Mouse (Mus musculus): Measurements from ENCODE around the gene Nol6. TPM values are rescaled to one million over a fixed set of nuclear protein-coding genes. Genes with fewer than 3 reads are reported as not detected.
A peak's percentile ranks its signal among the peaks of the same experiment; 100 is the strongest.

The Nol6 gene
- 47.8 and 54.1 TPM in 2 replicates for polyA plus RNA-seq (2012; rRNA removed)

DNA sequence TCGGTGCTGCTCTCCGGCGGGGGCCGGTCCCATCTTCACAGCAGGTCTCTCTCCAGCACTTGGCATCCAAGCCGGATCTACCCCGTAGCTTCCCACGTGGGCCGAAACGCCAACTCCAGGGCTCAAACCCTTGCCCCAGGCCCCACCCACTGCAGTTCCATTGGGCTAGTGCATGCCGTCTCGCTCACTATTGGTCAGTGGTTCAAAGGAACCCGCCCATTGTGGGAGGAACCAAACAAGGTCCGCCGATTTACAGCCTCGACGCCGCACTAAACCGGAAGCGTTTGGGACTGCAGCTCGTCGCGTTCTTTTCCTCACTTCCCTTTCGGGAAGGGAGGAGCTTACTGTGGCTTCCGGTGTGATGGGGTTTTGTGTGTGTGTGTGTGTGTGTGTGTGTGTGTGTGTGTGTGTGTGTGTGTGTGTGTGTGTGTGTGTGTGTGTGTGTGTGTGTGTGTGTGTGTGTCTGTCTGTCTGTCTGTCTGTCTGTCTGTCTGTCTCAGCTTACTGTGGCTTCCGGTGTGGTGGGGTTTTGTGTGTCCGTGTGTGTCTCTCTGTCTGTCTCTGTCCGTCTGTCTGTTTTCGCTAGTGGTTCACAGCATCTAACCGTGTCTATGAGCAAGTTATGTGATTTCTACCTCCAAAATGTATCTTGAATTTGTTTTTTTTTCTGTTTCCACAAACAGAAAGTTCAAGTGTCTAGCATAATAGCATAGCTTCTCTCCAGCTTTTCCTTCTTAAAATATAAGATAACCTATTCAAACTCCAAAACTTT lies at the start of gene Nol6:
TSS of gene Nol6 (minus strand) at position 276 of the 772 bp plus-strand sequence.
- Histone ChIP-seq H3K4me1 (replicated peaks; ENCODE audit: control insufficient read depth, insufficient read depth, low read length) (no peaks in the 10 kb centered on the region), H3K4me3 (ENCODE audit: control insufficient read depth, insufficient read depth, low read length) (peak within 1 kb of the TSS; percentile 49), H3K27ac (ENCODE audit: control insufficient read depth, insufficient read depth, low read length) (no peak within 1 kb of the TSS), H3K36me3 (ENCODE audit: control insufficient read depth, insufficient read depth, low read length) (peaks cover 3% of the 10 kb centered on the region; the same call in 1 of the 2 replicates), H3K27me3 (ENCODE audit: control insufficient read depth, insufficient read depth, low read length) (no peaks in the 10 kb centered on the region)
- WGBS = 0% methylated on average over 29 of the region's 29 CpGs
- TF ChIP-seq CTCF (IDR thresholded peaks at IDR 0.05; ENCODE audit: borderline replicate concordance, control insufficient read depth, extremely low read depth, insufficient read depth, low read length, poor library complexity) (peak; percentile 69; the same call in 1 of the 2 replicates), POLR2A (IDR thresholded peaks at IDR 0.05; ENCODE audit: control insufficient read depth, extremely low read depth, insufficient read depth, low read length, poor library complexity) (peak; percentile 27; the same call in 1 of the 2 replicates)
- DNase-seq = peak; percentile 97

GRCm38 (mm10) chr4:41170970-41171369 lies 46.7 kb upstream of the Nol6 start:
- Histone ChIP-seq H3K4me1 (replicated peaks; ENCODE audit: control insufficient read depth, insufficient read depth, low read length) (no peaks in the 10 kb centered on the region), H3K4me3 (ENCODE audit: control insufficient read depth, insufficient read depth, low read length) (no peak overlapping the region), H3K27me3 (ENCODE audit: control insufficient read depth, insufficient read depth, low read length) (no peaks in the 10 kb centered on the region), H3K36me3 (ENCODE audit: control insufficient read depth, insufficient read depth, low read length) (peaks cover 5% of the 10 kb centered on the region; the same call in 1 of the 2 replicates), H3K27ac (ENCODE audit: control insufficient read depth, insufficient read depth, low read length) (no peak overlapping the region)
- no peak for TF ChIP-seq POLR2A (IDR thresholded peaks at IDR 0.05; ENCODE audit: control insufficient read depth, extremely low read depth, insufficient read depth, low read length, poor library complexity)
- no peak for TF ChIP-seq CTCF (IDR thresholded peaks at IDR 0.05; ENCODE audit: borderline replicate concordance, control insufficient read depth, extremely low read depth, insufficient read depth, low read length, poor library complexity)
- DNase-seq = no peak
- 96% methylated on average over 2 of the region's 2 CpGs for WGBS

DNA sequence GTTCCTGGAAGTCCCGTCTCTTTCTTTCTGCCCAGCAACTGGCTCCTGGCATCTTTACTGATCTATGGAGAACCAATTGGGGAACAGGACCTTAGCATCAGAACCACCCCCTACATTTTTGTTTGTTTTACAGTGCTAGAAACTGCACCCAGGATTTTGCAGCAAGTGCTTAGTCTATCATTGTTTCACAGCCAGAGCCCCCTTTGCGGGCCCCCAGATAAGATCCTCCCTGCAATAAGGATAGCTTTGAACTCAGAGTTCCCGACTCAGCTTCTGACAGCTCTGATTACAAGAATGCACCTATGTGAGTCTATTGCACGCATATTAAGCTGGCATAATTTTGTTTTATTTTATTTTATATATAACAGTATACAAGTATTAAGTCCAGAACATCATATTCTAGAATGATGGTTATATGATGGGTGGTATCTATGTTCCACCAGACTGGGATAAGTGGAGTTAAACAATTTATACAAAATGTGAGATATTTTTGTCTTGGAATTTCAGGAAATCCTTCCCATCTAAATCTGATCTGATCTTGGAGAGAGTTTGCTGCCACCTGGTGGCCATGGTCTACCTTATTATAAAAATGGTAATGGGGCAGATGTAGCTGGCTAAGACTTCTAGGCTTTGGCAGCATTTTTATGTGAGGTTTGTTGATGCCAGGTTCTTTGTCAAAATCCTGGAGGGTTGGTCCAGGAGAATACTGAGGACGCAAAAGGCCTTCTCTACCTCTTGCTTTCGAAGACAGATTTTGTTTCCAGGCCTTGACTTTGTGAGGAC lies 41.6 kb upstream of the Nol6 start:
- TF ChIP-seq POLR2A (IDR thresholded peaks at IDR 0.05; ENCODE audit: control insufficient read depth, extremely low read depth, insufficient read depth, low read length, poor library complexity) (no peak), CTCF (IDR thresholded peaks at IDR 0.05; ENCODE audit: borderline replicate concordance, control insufficient read depth, extremely low read depth, insufficient read depth, low read length, poor library complexity) (no peak)
- Histone ChIP-seq H3K27ac (ENCODE audit: control insufficient read depth, insufficient read depth, low read length) (no peak overlapping the region), H3K4me3 (ENCODE audit: control insufficient read depth, insufficient read depth, low read length) (no peak overlapping the region), H3K27me3 (ENCODE audit: control insufficient read depth, insufficient read depth, low read length) (no peaks in the 10 kb centered on the region), H3K36me3 (ENCODE audit: control insufficient read depth, insufficient read depth, low read length) (no peaks in the 10 kb centered on the region), H3K4me1 (replicated peaks; ENCODE audit: control insufficient read depth, insufficient read depth, low read length) (no peaks in the 10 kb centered on the region; the same call in 1 of the 2 replicates)
- WGBS = 79% methylated on average over 6 of the region's 6 CpGs
- DNase-seq = peak; percentile 60

DNA sequence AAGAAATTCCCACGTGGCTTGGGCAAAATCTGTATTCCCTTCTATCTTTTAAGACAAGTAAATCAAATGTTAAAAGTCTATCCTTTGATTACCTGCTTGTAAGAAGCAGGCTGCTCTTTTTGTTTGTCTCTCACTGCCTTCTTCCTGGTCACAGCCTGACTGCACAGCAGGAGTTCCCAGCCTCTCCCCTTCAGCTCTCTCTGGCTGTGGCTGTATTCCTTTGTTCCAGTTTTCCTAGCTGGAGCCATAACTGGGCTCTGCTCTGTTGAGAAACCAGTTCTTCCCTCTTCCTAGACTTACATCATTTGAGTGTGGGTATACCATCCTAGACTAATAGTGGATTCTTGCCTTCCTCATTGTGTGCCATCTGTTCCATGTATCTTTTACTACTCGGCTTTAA lies 40.7 kb upstream of the Nol6 start:
- H3K4me3 ChIP-seq (ENCODE audit: control insufficient read depth, insufficient read depth, low read length) = no peak overlapping the region
- no peaks in the 10 kb centered on the region for H3K36me3 ChIP-seq (ENCODE audit: control insufficient read depth, insufficient read depth, low read length)
- no peaks in the 10 kb centered on the region for H3K27me3 ChIP-seq (ENCODE audit: control insufficient read depth, insufficient read depth, low read length)
- no peak for DNase-seq
- no peaks in the 10 kb centered on the region; the same call in 1 of the 2 replicates for H3K4me1 ChIP-seq (replicated peaks; ENCODE audit: control insufficient read depth, insufficient read depth, low read length)
- no peak overlapping the region for H3K27ac ChIP-seq (ENCODE audit: control insufficient read depth, insufficient read depth, low read length)
- TF ChIP-seq POLR2A (IDR thresholded peaks at IDR 0.05; ENCODE audit: control insufficient read depth, extremely low read depth, insufficient read depth, low read length, poor library complexity) (no peak), CTCF (IDR thresholded peaks at IDR 0.05; ENCODE audit: borderline replicate concordance, control insufficient read depth, extremely low read depth, insufficient read depth, low read length, poor library complexity) (no peak)
- WGBS = 81% methylated on average over 2 of the region's 2 CpGs

GRCm38 (mm10) chr4:41161232-41161631 lies 37.0 kb upstream of the Nol6 start:
- TF ChIP-seq POLR2A (IDR thresholded peaks at IDR 0.05; ENCODE audit: control insufficient read depth, extremely low read depth, insufficient read depth, low read length, poor library complexity) (no peak), CTCF (IDR thresholded peaks at IDR 0.05; ENCODE audit: borderline replicate concordance, control insufficient read depth, extremely low read depth, insufficient read depth, low read length, poor library complexity) (no peak)
- no peak overlapping the region for H3K4me3 ChIP-seq (ENCODE audit: control insufficient read depth, insufficient read depth, low read length)
- no peak overlapping the region for H3K27ac ChIP-seq (ENCODE audit: control insufficient read depth, insufficient read depth, low read length)
- 99% methylated on average over 3 of the region's 3 CpGs for WGBS
- peaks cover 2% of the 10 kb centered on the region; the same call in 1 of the 2 replicates for H3K4me1 ChIP-seq (replicated peaks; ENCODE audit: control insufficient read depth, insufficient read depth, low read length)
- H3K27me3 ChIP-seq (ENCODE audit: control insufficient read depth, insufficient read depth, low read length) = no peaks in the 10 kb centered on the region
- H3K36me3 ChIP-seq (ENCODE audit: control insufficient read depth, insufficient read depth, low read length) = no peaks in the 10 kb centered on the region
- DNase-seq = no peak

- no peak overlapping the region for H3K27ac ChIP-seq (ENCODE audit: control insufficient read depth, insufficient read depth, low read length)
- TF ChIP-seq POLR2A (IDR thresholded peaks at IDR 0.05; ENCODE audit: control insufficient read depth, extremely low read depth, insufficient read depth, low read length, poor library complexity) = no peak
- no peak for TF ChIP-seq CTCF (IDR thresholded peaks at IDR 0.05; ENCODE audit: borderline replicate concordance, control insufficient read depth, extremely low read depth, insufficient read depth, low read length, poor library complexity)
- H3K4me1 ChIP-seq (replicated peaks; ENCODE audit: control insufficient read depth, insufficient read depth, low read length) = peaks cover 2% of the 10 kb centered on the region; the same call in 1 of the 2 replicates
- H3K4me3 ChIP-seq (ENCODE audit: control insufficient read depth, insufficient read depth, low read length) = no peak overlapping the region
- no peaks in the 10 kb centered on the region for H3K36me3 ChIP-seq (ENCODE audit: control insufficient read depth, insufficient read depth, low read length)
- DNase-seq = no peak
- WGBS = 97% methylated on average over 1 of the region's 1 CpGs
- H3K27me3 ChIP-seq (ENCODE audit: control insufficient read depth, insufficient read depth, low read length) = no peaks in the 10 kb centered on the region
These were observed 34.0 kb upstream of the Nol6 start for GRCm38 (mm10) chr4:41158251-41158650.
